Mouse (Mus musculus): ENCODE measurements around the gene Prrc2c.
"Not testable (repeated sequence)": the region's sequence is repeated elsewhere in the genome, so short reads cannot be mapped to it uniquely, and the experiment has no call there.

Gene Prrc2c

GRCm38 (mm10) chr1:162693721-162694120 lies 46.6 kb downstream of the Prrc2c start:
- DNase-seq (ENCODE audit: extremely low read depth, low read depth), result no peak

GRCm38 (mm10) chr1:162665486-162666174 lies 74.7 kb downstream of the Prrc2c start:
- DNase-seq (ENCODE audit: extremely low read depth, low read depth), result peak; percentile 33

- peak; percentile 63 for DNase-seq (ENCODE audit: extremely low read depth, low read depth)
These were observed 75.4 kb downstream of the Prrc2c start for GRCm38 (mm10) chr1:162664826-162665475.

- DNase-seq (ENCODE audit: extremely low read depth, low read depth), result peak; percentile 11
These were observed 80.0 kb downstream of the Prrc2c start for GRCm38 (mm10) chr1:162660276-162660860.

- DNase-seq (ENCODE audit: extremely low read depth, low read depth), result no peak
These were observed 82.2 kb downstream of the Prrc2c start, which contains the start of gene Myocos for GRCm38 (mm10) chr1:162658119-162658518. Gene Myocos (minus strand): TSS chr1:162658219.

- no peak for DNase-seq (ENCODE audit: extremely low read depth, low read depth)
These were observed 91.9 kb downstream of the Prrc2c start for GRCm38 (mm10) chr1:162648416-162648815.

GRCm38 (mm10) chr1:162646083-162646686 lies 94.2 kb downstream of the Prrc2c start:
- peak; percentile 33 for DNase-seq (ENCODE audit: extremely low read depth, low read depth)

- DNase-seq (ENCODE audit: extremely low read depth, low read depth), result no peak
These were observed 96.6 kb downstream of the Prrc2c start for GRCm38 (mm10) chr1:162643752-162644151.

GRCm38 (mm10) chr1:162642591-162642990 lies 97.8 kb downstream of the Prrc2c start:
- no peak for DNase-seq (ENCODE audit: extremely low read depth, low read depth)

GRCm38 (mm10) chr1:162639861-162640260 lies 100.5 kb downstream of the Prrc2c start:
- DNase-seq (ENCODE audit: extremely low read depth, low read depth), result no peak

GRCm38 (mm10) chr1:162639051-162639750 lies 101.2 kb downstream of the Prrc2c start, which contains the start of gene Myoc:
Gene Myoc (plus strand): TSS chr1:162639155.
- no peak for DNase-seq (ENCODE audit: extremely low read depth, low read depth)

GRCm38 (mm10) chr1:162638535-162638934 lies 101.8 kb downstream of the Prrc2c start:
- no peak for DNase-seq (ENCODE audit: extremely low read depth, low read depth)

- no peak for DNase-seq (ENCODE audit: extremely low read depth, low read depth)
These were observed 103.8 kb downstream of the Prrc2c start for GRCm38 (mm10) chr1:162636516-162636915.

- not testable (repeated sequence) for DNase-seq (ENCODE audit: extremely low read depth, low read depth)
These were observed 104.9 kb downstream of the Prrc2c start for GRCm38 (mm10) chr1:162635291-162635931.

GRCm38 (mm10) chr1:162628326-162628725 lies 112.0 kb downstream of the Prrc2c start:
- DNase-seq (ENCODE audit: extremely low read depth, low read depth), result not testable (repeated sequence)

- DNase-seq (ENCODE audit: extremely low read depth, low read depth), result not testable (repeated sequence)
These were observed 112.5 kb downstream of the Prrc2c start for GRCm38 (mm10) chr1:162627821-162628220.

GRCm38 (mm10) chr1:162625229-162625628 lies 115.1 kb downstream of the Prrc2c start:
- DNase-seq (ENCODE audit: extremely low read depth, low read depth), result peak; percentile 92

- DNase-seq (ENCODE audit: extremely low read depth, low read depth), result no peak
These were observed 116.5 kb downstream of the Prrc2c start for GRCm38 (mm10) chr1:162623895-162624294.

Data from MEL-GATA-1-ER (cell line).